Mouse (Mus musculus): Measurements from ENCODE around the gene Kcnk2.
A peak's percentile ranks its signal among the peaks of the same experiment; 100 is the strongest.

Gene Kcnk2

DNA sequence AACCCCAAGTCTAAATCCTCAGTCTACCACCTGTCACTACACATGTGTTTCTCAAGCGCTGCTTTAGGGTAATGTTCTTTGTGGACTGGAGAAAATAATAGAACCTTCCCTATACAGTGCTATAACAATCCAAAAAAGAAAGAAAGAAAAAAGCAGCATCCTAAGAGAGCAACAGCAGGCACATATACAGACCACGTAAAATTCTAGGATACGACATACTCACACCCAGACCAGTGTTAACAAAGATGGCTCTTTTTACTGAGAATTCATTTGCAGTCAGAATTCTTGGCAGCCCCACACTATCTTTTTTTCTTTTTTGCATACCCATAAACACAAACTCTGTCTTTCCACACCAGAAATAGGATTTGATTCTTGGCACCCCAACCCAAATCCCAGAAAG is 187.6 kb downstream of the Kcnk2 start:
- no peak for DNase-seq

DNA sequence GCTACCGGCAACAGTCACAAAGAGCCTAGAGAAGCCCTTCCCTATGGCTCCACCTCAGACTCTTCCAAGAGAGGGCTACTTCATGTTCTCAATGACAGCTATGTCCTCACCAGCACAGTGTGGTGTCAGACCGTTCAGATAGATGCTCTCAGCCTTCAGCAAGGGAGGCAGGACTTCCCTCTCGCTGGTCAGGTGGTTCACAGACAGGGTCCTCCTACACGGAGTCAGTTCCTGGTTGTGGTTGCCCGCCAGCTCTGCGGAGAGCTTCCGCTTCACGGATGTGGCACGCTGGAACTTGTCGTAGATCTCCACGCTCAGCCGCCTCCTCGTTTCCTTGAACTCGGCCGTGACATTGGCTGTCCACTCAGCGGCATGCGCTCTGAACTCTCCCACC is 192.4 kb downstream of the Kcnk2 start:
- peak; percentile 40 to 43 for DNase-seq

DNA sequence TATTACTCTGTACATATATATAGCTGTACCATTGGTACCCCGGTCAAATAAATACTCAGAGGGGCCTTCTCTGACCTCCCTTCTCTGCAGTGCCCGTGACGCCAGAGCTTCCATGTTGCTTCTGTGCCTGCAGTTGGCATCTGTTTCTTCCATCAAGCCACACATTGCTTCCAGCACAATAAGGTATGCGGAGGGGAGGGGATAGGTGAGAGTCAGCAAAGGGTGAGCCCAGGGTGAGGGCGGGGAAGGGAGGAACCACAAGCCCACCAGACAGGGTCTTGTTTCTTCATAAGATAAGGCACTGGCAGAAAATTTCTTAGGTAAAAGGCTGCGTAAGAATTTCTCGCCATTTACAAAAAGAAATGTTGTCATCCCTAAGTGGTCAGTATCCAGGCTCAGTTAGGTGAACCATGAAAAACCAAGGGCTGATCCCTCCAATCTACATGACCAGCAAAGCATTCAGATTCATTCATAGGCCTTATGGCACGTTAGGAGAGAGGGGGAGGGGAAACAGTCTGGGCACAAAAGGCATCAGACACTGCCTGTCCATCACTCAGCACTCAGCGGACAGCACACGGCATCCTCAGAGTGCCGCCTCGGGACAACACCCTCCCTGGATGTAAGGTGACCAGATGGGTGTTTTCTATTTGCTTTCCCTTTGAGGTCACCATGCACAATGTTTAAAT is 192.9 kb downstream of the Kcnk2 start:
- peak; percentile 46 to 57 for DNase-seq

DNA sequence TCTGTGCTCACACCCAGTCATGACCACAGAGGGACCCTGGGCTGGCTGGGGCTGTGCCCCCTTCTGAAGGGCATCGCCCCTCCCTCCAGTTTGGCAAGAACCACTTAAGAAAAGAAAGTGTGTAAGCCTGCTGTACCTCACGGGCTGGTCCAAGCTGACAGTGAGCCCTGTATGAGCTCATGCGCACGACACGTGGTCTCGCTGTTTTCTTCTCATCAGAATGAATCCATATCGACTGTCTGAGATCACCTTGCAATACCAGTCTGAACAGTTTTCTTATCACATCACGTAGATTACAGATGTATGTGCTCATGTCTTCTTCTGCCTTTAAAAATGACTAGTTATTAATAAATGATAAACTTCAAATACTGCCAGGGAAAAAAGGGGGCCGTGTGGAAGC is 193.5 kb downstream of the Kcnk2 start:
- DNase-seq: no peak

DNA sequence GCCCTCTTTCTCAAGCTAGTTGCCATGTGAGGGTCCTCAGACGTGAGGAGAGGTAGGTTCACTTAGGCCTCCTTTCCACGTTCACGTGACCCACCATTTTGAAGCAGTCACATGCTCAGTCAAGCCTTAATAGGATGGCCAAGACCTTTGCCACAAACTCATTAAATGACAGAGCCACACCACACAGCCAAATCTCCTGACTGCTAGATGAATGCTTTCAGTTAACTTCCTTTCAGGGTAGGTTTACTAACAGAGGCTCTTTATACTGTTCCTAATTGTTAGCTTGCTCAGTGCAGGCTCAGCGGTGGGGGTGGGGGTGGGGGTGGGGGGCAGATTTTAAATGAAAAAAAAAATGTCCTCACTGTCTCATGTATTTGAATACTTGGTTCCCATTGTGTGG is 206.3 kb downstream of the Kcnk2 start:
- DNase-seq: no peak

DNA sequence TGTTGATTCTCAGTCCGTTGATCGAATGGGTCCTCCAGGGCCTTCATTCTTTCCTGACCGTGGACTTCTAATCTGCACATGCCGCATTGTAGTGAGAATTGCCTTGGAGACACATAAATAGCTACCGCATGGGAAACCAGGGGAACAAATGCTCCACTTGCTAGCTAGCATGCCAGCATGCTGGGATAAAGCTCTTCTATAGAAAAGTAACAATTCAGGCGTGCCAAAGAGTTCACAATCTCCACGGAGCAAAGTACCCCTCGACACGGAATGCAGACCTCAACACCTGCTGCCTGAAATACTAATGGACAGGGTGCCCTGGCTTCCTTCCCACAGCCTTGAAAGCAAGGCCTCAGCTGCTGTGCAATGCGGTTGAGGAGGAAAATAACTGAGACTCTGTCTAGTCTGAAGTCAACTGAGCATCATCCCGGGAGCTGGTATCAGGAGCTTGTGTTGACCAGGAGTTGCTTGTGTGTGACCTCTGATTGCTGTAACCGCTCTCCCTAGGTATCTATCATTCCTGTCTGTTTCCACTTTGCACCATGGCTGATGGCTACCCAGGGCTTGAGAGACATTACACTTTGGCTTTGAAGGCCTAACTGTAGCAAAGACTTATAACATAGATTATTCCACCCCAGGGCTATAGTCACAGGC is 214.2 kb downstream of the Kcnk2 start:
- DNase-seq: peak; percentile 54 to 70

DNA sequence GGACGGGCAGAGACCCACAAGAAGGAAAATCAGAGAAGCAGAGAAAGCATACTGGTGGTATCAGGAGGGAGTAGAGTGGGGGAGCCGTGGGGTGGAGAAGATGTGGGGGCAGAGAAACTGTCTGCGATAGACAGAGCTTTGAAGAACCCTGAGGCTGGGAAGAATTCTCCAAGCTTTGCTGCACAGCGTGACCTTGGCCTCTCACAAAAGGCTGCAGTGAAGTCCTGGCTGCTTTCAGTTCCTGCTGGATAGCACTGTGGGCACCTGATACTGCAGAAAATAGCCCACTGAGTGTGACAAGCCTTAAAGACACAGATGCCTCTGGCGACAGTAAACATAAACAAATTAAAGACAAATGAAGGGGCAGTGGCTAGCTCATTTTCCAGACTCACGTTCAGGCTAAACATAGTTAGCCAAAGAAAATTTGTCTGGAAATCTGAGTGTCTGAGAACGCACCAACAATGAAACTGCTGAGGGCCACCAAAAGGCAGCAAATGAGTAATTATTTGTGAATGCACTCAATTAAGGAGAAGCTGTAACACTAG is 216.8 kb downstream of the Kcnk2 start:
- DNase-seq: peak; percentile 30 to 45

DNA sequence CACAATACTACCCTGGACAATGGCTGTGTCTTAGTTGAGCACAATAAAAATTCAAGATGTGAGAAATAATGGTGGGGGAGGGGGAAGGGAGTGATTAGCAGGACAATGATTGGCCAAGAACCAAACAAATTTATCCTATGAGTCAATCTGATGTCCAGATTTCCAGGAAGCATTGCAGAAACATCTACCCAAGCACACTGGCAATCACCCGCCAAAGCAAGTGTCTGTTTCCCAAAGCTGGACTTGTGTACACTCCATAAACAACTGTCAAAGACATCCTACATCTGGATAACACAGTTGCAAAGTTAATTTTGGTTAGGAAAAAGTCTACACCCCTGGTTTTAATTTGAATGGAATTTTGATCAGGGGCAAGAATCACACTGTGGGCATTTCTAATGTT is 224.3 kb downstream of the Kcnk2 start:
- no peak for DNase-seq

DNA sequence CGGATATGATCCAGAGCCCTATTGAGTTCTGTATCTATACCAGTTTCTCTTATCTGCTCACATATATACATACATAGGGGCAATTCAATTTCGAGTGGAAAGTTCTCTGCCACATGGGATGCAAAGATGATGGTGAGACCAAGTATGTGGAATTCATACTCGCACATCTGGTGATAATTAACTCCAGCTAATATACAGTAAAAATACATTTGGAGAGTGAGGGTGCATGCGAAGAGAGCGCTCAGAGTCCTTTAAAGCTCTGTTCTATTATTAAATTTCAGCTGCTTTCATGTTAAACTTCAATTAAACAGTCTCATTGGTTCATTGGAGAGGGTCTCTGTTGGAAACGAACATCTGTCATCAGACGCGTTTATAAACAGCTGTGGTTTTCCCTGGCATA is 228.6 kb downstream of the Kcnk2 start:
- DNase-seq: no peak

DNA sequence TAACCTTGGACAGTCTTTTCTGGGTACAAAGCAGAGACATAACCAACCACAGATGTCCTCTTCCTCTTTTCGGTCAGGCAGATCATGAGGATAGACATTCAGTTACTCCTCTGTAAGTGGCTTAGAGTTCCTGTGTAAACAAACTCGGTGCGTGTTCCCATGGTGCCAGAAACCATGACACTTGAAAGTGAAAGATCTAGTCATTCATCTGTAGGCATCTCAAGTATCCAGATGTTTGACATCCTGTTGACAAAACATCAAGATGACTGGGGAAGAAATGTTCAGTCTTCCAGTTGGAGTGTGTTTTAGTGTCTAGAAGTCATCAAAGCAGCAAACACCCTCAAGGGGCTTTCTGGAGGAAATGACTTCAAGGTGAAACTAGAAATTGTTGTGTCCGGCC is 230.9 kb downstream of the Kcnk2 start:
- no peak for DNase-seq

DNA sequence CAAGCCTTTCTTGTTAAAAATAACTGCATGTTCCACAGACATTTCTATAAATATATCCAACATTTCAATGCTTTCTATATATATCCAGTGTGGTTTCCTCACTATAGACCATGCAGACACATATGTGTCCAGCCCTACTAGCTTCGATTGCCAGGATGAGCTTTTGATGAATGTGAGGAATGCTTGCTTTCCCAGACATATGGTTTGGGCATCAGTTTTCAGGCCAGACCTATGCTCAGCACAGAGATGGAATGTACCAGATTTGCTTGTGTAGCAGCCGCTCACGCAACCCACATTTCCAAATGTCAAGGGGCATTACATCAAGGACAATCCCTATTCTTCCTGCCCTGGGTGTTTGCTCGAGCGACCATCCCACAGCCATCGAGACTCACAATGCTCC is 236.3 kb downstream of the Kcnk2 start:
- DNase-seq: no peak

DNA sequence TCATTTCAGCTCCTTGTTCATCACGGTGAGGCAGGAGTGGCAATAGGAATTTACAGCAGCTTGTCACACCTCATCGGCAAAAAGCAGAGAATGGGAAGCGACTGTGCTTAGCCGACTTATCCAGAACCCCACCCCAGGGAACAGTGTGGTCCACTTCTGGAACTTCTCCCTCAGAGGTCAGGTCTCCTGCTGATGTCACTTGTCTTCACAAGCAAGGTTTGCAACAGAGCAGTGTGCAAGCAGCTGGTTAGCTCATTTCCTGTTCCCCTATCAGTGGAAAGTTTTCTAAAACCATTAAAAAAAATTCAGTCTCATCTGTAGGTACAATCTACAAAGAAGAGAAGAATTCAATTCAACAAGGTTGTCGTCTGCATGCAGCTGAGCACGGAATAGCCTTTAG is 236.9 kb downstream of the Kcnk2 start:
- no peak for DNase-seq

DNA sequence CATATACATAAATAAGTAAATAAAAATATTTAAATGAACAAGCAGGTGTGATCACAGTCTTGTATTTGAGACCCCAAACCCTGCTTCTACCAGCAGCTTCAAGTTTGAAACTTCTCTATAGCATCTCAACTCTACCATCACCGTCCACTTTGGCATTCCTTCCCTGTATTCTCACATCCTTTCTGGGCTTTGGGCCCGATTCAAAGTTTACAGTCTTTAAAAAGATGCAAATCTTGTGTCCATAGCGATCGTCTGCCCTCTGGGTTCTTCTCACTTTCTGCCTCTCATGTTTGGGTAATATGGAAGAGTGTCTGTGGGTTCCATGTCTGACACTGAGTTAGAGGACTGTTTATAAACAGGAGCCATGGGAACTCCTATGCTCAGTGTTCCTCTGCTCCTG is 237.4 kb downstream of the Kcnk2 start:
- DNase-seq: no peak

DNA sequence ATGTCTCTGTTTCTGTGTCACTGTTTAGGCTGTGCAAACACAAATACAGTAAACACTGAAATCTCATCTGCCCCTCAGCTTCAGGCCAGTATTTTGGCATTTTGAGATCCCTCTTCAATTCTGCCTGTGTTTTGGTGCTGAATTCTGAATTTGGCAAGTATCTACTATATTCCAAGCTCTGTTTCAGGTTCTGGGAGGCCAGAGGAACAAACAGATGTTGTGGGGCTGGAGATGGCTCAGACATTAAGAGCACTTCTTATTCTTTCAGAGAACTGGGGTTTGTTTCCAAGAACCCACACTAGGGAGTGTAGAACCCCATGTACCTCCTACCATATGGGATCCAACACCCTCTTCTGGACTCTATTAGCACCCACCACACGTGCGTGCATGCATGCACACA is 237.8 kb downstream of the Kcnk2 start:
- DNase-seq: no peak

Measured in cerebellum, postnatal 10 days (tissue).